Mouse (Mus musculus) hindbrain, embryonic 10.5 days (tissue): ENCODE results near the gene Scrt2. TPM values are rescaled to one million over a fixed set of nuclear protein-coding genes. Genes with fewer than 3 reads are reported as not detected.

ENCODE experiments used
- DNase-seq: peaks from one replicate; pipeline ENCODE4 v3.0.0-alpha.2; 2017; ENCODE audit warnings: low spot score
- H3K27ac ChIP-seq: fragments of 300-500 bp; sonication (generic); 2 replicates; pipeline ENCODE4 v1.5.1; 2016; ENCODE audit warnings: mild to moderate bottlenecking, moderate library complexity
- H3K27me3 ChIP-seq: fragments of 300-500 bp; sonication (generic); 2 replicates; pipeline ENCODE4 v1.6.1; 2016; ENCODE audit warnings: mild to moderate bottlenecking; ENCODE audit not compliant: poor library complexity, insufficient read depth, severe bottlenecking
- H3K36me3 ChIP-seq: fragments of 300-500 bp; sonication (generic); 2 replicates; pipeline ENCODE4 v1.6.1; 2016; ENCODE audit warnings: mild to moderate bottlenecking, moderate library complexity
- H3K4me1 ChIP-seq: fragments of 300-500 bp; sonication (generic); replicated peaks from 2 replicates; pipeline ENCODE4 v1.6.1; 2016; ENCODE audit warnings: mild to moderate bottlenecking
- H3K4me3 ChIP-seq: fragments of 300-500 bp; sonication (generic); 2 replicates; pipeline ENCODE4 v1.5.1; 2016; ENCODE audit warnings: mild to moderate bottlenecking, moderate library complexity
- H3K9me3 ChIP-seq: fragments of 300-500 bp; sonication (generic); 2 replicates; pipeline ENCODE4 v1.6.1; 2016; ENCODE audit warnings: mild to moderate bottlenecking, moderate library complexity
- WGBS: fragments of 180-500 bp; shearing (Covaris S2); methylation state at CpG from one replicate; pipeline ENCODE4 v1.1.7; 2016; 5-methylcytosine and 5-hydroxymethylcytosine counted together
- polyA plus RNA-seq: library from polyadenylated mRNA; unstranded; fragments of >200 nt; fragmentation: Nextera tagmentation; extraction: Ambion mirVana; gene quantifications from 2 replicates; pipeline ENCODE4 v1.2.1, GENCODE M21; 2016

Gene Scrt2
- polyA plus RNA-seq, 1 experiment from 2014 or later = 19.0 TPM

GRCm38 (mm10) chr2:152117694-152118093, 36.4 kb downstream of the Scrt2 start:
- 86% methylated on average over 7 of the region's 7 CpGs for WGBS
- Histone ChIP-seq H3K27ac (no peak overlapping the region), H3K9me3 (no peaks in the 10 kb centered on the region), H3K4me1 (peaks cover 63% of the 10 kb centered on the region), H3K36me3 (no peaks in the 10 kb centered on the region), H3K4me3 (no peak overlapping the region), H3K27me3 (peaks cover 46% of the 10 kb centered on the region)
- no peak for DNase-seq

- DNase-seq = no peak
- WGBS = 35% methylated on average over 6 of the region's 6 CpGs
- peak overlapping the region; percentile 57 for H3K27ac ChIP-seq
Observed at GRCm38 (mm10) chr2:152119228-152119865, 38.0 kb downstream of the Scrt2 start.

GRCm38 (mm10) chr2:152122896-152123295, 41.6 kb downstream of the Scrt2 start:
- no peak for DNase-seq
- no peak overlapping the region for H3K27ac ChIP-seq
- H3K27me3 ChIP-seq = peaks cover 23% of the 10 kb centered on the region
- 72% methylated on average over 9 of the region's 9 CpGs for WGBS
- H3K4me1 ChIP-seq = peaks cover 28% of the 10 kb centered on the region
- no peak overlapping the region for H3K4me3 ChIP-seq
- no peaks in the 10 kb centered on the region for H3K36me3 ChIP-seq
- H3K9me3 ChIP-seq = no peaks in the 10 kb centered on the region

More at GRCm38 (mm10) chr2:152119228-152119865, 38.0 kb downstream of the Scrt2 start:
- H3K9me3 ChIP-seq = no peaks in the 10 kb centered on the region
- H3K36me3 ChIP-seq = no peaks in the 10 kb centered on the region
- peaks cover 49% of the 10 kb centered on the region for H3K4me1 ChIP-seq
- peaks cover 38% of the 10 kb centered on the region for H3K27me3 ChIP-seq
- no peak overlapping the region for H3K4me3 ChIP-seq

- no peaks in the 10 kb centered on the region for H3K9me3 ChIP-seq
- H3K4me3 ChIP-seq = no peak overlapping the region
- H3K4me1 ChIP-seq = peaks cover 10% of the 10 kb centered on the region; the same call in 1 of the 2 replicates
- DNase-seq = no peak
- no peaks in the 10 kb centered on the region for H3K36me3 ChIP-seq
- H3K27ac ChIP-seq = no peak overlapping the region
- WGBS = 71% methylated on average over 2 of the region's 2 CpGs
- H3K27me3 ChIP-seq = no peaks in the 10 kb centered on the region
Observed at GRCm38 (mm10) chr2:152128597-152128996, 47.3 kb downstream of the Scrt2 start.

GRCm38 (mm10) chr2:152129778-152130177, 48.4 kb downstream of the Scrt2 start:
- Histone ChIP-seq H3K4me1 (peaks cover 10% of the 10 kb centered on the region; the same call in 1 of the 2 replicates), H3K9me3 (no peaks in the 10 kb centered on the region), H3K27me3 (0 out of 2 replicates have a peak, but pooled peaks cover 4% of the 10 kb centered on the region), H3K36me3 (no peaks in the 10 kb centered on the region), H3K4me3 (no peak overlapping the region), H3K27ac (no peak overlapping the region)
- DNase-seq = no peak
- 77% methylated on average over 3 of the region's 3 CpGs for WGBS

GRCm38 (mm10) chr2:152132016-152132415, 50.7 kb downstream of the Scrt2 start:
- no peaks in the 10 kb centered on the region for H3K9me3 ChIP-seq
- peaks cover 8% of the 10 kb centered on the region; the same call in 1 of the 2 replicates for H3K27me3 ChIP-seq
- no peak overlapping the region for H3K27ac ChIP-seq
- no peaks in the 10 kb centered on the region for H3K36me3 ChIP-seq
- H3K4me1 ChIP-seq = peaks cover 10% of the 10 kb centered on the region; the same call in 1 of the 2 replicates
- no peak overlapping the region for H3K4me3 ChIP-seq
- DNase-seq = no peak
- WGBS = 61% methylated on average over 9 of the region's 9 CpGs

- Histone ChIP-seq H3K4me1 (peaks cover 10% of the 10 kb centered on the region; the same call in 1 of the 2 replicates), H3K9me3 (no peaks in the 10 kb centered on the region), H3K27me3 (peaks cover 8% of the 10 kb centered on the region; the same call in 1 of the 2 replicates), H3K36me3 (no peaks in the 10 kb centered on the region), H3K4me3 (no peak overlapping the region), H3K27ac (no peak overlapping the region)
- DNase-seq = no peak
- 81% methylated on average over 8 of the region's 8 CpGs for WGBS
Observed at GRCm38 (mm10) chr2:152132691-152133090, 51.4 kb downstream of the Scrt2 start.

GRCm38 (mm10) chr2:152139191-152139987, 58.1 kb downstream of the Scrt2 start:
- Histone ChIP-seq H3K27ac (peak overlapping the region; percentile 37; the same call in 1 of the 2 replicates), H3K4me1 (peaks cover 45% of the 10 kb centered on the region), H3K27me3 (peaks cover 58% of the 10 kb centered on the region), H3K36me3 (no peaks in the 10 kb centered on the region), H3K4me3 (no peak overlapping the region), H3K9me3 (no peaks in the 10 kb centered on the region)
- 71% methylated on average over 10 of the region's 10 CpGs for whole genome bisulfite sequencing
- DNase-seq = no peak

GRCm38 (mm10) chr2:152140941-152141340, 59.6 kb downstream of the Scrt2 start:
- peaks cover 48% of the 10 kb centered on the region for H3K4me1 ChIP-seq

GRCm38 (mm10) chr2:152141491-152141890, 60.2 kb downstream of the Scrt2 start:
- peaks cover 48% of the 10 kb centered on the region for H3K4me1 ChIP-seq
- WGBS = 31% methylated on average over 1 of the region's 1 CpGs
- H3K27me3 ChIP-seq = peaks cover 76% of the 10 kb centered on the region
- H3K9me3 ChIP-seq = no peaks in the 10 kb centered on the region
- peak overlapping the region; percentile 57 for H3K4me3 ChIP-seq
- H3K36me3 ChIP-seq = no peaks in the 10 kb centered on the region
- H3K27ac ChIP-seq = peak overlapping the region; percentile 79
- DNase-seq = no peak

More at GRCm38 (mm10) chr2:152140941-152141340, 59.6 kb downstream of the Scrt2 start:
- no peaks in the 10 kb centered on the region for H3K36me3 ChIP-seq
- no peak overlapping the region for H3K27ac ChIP-seq
- H3K9me3 ChIP-seq = no peaks in the 10 kb centered on the region
- 39% methylated on average over 11 of the region's 11 CpGs for WGBS
- H3K27me3 ChIP-seq = peaks cover 70% of the 10 kb centered on the region
- no peak overlapping the region for H3K4me3 ChIP-seq
- no peak for DNase-seq

- peak; percentile 68 for DNase-seq
- Histone ChIP-seq H3K36me3 (no peaks in the 10 kb centered on the region), H3K9me3 (no peaks in the 10 kb centered on the region), H3K4me1 (peaks cover 49% of the 10 kb centered on the region), H3K27me3 (peaks cover 81% of the 10 kb centered on the region), H3K27ac (peak overlapping the region; percentile 79), H3K4me3 (peak overlapping the region; percentile 57)
- WGBS = under 1% methylated on average over 13 of the region's 13 CpGs
Observed at GRCm38 (mm10) chr2:152142046-152142445, 60.7 kb downstream of the Scrt2 start.

GRCm38 (mm10) chr2:152142571-152142970, 61.2 kb downstream of the Scrt2 start:
- peaks cover 52% of the 10 kb centered on the region for H3K4me1 ChIP-seq
- H3K4me3 ChIP-seq = peak overlapping the region; percentile 57
- DNase-seq = no peak
- H3K9me3 ChIP-seq = no peaks in the 10 kb centered on the region
- peaks cover 86% of the 10 kb centered on the region for H3K27me3 ChIP-seq
- peak overlapping the region; percentile 79 for H3K27ac ChIP-seq
- WGBS = 2% methylated on average over 11 of the region's 11 CpGs
- H3K36me3 ChIP-seq = no peaks in the 10 kb centered on the region
